Mouse (Mus musculus) monocyte, adult 2 months (primary cell): Measurements from ENCODE around the gene Srcin1.

Experiments
- DNase-seq, 2 experiments: peaks; one replicate each; pipeline ENCODE4 v3.0.0; 2022; ENCODE audit warnings: low spot score in 2 of 2, low read depth in 1 of 2

The Srcin1 gene

DNA sequence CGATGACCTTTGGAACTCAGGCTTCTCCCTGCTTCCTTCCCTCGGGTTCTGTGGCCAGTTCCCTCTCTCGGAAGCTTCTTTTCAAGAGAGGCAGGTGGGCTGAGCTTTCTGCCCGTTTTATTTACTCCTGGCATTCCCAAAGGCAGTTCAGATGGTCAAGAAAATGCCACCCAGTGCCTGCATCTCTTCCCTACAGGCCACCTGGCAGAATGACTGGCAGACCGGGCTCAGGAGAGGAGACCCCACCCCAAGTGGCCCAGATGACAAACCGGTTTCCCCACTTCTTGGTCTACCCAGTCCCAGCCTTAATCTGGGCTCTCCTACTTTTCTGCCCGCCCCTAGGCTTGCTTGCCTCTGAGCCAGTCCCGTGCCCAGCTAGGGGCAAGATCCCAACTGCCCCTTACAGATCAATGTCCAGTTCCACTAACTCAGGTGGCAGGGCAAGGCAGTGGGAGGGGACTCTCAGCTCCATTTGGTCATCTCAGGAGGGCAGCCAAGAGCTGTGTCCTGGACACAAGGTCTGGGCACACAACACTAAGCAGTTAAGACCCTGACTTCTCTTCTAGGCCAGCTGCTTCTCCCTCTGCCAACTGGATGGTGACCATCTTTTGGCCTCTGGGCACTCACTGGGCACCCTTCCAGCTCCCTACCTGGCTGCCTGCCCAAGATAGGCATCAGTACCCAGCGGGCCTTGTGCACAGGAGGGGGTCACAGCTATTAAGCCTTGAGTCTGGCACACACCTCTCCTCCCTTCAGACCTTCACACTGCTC, at the start of gene Srcin1:
Srcin1 (minus strand) TSS at position 51 of the 771 bp plus-strand sequence.
- DNase-seq = no peak

DNA sequence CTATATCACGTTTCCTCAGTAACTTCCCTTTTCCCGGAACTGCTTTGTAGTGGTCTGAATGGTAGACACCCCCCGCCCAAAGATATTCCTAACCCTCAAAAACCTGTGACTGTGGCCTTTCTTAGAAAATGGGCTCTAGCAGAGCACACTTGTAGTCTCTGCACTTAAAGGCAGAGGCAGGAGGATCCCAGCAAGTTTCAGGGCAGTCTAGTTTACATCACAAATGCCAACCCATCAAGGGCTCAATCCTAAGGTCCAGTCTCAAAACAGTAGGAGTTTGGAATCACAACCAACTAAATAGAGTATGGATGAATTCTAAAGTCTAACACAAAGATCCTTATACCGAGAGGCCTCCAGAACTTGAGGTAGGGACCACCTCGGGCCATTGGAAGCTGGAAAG, 49.6 kb upstream of the Srcin1 start:
- DNase-seq = no peak

DNA sequence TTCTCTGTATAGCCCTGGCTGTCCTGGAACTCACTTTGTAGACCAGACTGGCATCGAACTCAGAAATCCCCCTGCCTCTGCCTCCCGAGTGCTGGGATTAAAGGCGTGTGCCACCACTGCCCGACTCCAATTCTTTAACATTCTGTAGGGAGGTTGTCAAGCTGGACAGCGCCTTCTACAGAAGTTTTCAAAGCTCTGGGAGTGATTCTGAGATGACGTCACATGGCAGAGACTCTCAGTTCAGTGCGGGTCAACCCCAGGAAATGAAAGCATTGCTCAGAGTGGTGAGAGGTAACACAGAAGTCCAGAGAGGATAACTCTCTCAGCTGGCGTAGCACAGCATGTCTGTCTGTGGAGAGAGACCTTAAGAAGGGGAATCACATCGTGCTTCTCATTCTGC, 47.2 kb upstream of the Srcin1 start:
- no peak for DNase-seq

DNA sequence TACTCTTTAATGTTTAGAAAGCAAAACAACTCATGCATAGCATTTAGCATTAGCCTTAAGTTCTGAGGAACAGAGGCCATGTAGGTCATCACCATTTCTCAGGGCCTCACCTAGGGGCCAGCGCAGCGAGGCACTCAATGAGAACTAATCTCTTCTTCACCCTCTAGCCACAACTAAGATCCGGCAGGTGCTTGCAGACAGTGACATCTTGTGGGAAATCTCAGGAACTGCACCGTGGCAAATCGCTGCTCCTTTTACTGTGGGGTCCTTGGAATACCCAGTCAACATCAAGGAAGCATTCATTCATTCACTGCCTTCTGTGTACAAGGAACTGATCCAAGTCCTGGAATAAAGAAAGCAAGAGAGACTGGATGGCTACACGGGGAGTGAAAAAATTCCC, 46.5 kb upstream of the Srcin1 start:
- DNase-seq = peak in 1 of 2 experiments; percentile 38

DNA sequence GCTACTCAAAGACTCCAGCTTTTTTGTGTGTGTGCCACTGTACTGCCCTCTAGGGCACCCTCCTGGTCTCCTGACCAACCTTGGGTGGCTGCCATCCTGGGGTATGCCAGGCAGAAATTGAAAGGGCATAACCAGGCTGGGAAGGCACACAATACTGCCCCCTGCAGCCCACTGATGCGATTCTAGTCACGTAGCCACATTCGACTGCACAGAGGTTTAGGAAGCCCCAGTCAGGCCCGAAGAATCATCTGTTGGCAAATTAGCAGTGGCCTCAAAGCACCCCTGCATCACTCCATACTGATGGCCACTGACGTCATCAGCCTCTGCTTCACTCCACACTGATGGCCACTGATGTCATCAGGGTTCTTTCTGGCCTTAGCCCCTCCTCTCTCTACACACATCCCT, 43.4 kb upstream of the Srcin1 start:
- DNase-seq = no peak

DNA sequence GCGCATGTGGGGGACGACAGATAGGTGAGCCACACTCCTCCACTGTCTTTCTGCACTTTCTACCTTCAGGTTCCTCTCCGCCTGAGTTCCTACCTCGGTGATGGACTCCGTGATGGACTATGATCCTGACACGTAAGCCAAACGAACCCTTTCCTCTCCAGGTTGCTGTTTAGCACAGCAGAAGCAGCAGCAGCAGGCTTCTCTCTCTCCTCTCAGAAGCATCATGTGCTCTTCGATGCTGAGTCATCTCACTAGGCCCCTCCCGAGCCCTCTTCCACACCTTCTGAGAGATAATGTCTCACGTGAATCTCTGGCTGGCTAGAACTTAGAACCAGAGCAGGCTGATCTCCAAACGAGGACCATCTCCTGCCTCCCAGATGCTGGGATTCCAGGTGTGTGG, 42.4 kb upstream of the Srcin1 start:
- no peak for DNase-seq

DNA sequence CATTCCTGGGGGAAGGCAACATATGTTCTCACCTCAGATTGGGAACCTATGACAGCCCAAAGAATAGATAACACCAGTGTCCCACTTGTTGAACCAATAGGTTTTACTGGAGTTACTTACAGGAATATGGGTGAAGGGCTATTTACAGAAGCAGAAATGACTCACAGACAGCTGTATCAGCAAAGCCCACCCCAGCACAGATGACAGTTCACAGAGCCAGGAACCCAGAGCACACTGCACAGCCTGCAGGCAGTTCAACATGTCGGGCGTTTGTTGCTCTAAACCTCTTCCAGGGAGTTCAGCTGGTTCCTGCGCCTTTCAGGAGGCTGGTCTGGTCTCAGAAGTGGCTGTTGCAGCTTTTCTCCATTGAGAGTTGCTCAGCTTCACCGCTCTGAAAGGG, 39.3 kb upstream of the Srcin1 start:
- no peak for DNase-seq

DNA sequence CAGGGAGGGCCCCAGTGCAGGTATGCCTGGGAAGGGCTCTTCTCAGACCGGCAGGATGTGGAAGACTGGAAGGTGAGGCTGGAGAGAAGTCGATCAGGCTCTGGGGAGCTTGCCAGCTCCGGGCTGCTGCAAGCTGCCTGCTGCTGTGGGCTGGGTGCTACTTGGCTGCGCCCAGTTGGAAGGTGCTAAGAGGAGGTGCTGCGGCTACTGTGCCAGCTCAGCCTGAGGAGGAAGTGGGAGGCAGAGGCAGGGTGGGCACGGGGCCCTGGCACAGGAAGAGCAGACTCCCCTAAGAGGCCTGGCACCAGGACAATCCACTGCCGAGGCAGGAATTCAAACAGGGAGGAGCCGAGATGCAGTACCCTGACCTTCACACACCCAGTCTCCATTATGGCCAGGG, 35.1 kb upstream of the Srcin1 start:
- no peak for DNase-seq

DNA sequence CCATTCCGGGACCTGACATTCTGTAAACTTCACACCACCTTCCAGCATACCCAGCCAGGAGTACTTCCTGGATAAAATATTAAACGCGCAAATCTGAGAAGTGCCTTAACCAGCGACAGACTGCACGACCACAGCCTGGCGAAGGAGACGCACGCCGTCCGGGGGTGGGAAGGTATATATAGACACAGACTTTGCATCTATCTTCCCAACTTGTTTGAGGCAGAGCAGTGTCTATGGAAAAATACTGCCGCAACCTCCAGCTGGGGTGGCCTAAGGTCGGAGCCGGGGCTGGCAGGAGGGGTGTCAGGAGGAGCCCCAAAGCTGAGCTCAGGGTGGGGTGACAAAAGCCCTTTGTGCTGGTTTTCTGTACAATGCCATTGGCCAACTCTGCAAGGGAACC, 33.8 kb upstream of the Srcin1 start:
- DNase-seq = no peak

DNA sequence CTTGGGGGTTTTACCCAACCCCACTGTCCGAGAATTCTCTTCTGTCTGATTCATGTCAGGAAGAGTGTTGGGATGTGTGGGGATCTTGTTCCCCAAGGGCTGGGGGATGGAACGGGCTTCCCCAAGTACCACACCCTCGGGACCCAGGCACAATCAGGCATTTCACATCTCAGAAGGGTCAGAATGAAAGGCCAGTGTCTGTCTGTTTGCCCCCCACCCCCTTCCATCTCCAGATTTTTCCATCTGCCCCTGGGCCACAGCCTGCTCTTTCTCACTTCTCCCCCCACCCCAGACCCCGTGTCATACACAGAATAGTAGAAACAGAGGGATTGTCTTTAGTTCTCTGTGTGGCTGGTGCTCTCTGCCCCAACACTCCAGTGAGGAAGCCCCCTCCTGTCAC, 32.9 kb upstream of the Srcin1 start:
- no peak for DNase-seq

DNA sequence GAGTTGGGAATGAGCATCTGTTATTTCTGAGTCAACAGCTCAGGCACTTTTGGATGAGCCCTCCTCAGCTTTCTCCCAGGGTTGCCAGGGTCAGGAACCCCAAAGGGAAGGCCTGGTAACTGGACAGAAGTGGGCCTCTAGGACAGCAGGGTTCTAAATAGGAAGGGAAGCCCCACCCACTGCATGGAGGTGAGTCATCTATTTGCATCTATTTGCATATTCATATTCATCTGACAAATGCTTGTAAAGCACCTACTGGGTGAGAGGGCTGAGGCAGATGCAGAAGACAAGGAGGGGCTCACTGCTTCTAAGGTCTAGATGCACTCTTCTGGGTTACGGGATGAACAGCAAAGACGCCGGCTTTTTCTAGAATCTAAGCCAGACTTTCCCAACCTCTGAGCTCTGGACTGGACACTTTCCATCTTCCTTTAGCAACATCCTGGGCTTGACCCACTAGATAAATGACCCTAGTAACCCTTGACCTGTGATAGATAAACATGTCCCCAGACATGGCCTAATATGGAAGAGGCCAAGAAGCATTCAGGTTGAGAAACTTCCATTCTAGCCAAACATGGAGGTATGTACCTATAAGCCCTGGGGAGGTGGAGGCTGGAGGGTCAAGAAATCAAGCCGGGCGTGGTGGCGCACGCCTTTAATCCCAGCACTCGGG, 31.2 kb upstream of the Srcin1 start:
- DNase-seq = no peak

DNA sequence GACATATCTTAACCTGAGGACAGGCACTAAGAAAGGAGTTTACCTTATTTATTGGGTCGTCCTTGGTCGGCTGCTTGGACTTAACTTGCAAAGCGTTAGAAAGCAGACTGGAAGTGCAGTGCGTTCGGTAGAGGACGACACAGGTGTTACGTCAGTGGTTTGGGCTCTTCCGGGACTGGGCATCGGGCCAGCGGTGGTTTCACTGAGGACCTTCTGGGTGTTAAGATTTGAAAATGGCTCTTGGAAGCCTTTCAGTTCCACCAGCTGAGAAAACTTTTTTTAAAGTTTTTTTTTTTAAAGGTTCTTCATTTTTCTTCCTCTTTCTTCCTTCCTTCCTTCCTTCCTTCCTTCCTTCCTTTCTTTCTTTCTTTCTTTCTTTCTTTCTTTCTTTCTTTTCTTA, 27.9 kb upstream of the Srcin1 start:
- no peak for DNase-seq

DNA sequence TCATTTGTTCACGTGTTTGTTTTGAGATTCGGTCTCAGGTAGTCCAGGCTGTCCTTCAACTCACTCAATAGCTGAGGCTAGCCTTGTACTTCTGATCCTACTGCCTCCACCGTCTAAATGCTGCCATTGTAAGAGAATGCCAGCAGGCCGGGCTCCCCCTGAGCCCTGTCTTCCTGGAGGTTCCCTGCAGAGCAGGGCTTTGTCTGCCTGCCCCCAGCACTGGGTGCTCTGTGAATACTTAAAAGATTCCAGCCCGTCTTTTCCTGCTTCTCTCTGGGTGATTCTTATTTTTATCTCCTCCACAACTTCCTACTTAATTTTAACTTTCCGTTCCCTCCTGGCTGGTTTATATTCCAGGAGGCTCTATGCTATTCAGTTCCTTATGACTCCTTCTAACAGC, 26.2 kb upstream of the Srcin1 start:
- DNase-seq = no peak

DNA sequence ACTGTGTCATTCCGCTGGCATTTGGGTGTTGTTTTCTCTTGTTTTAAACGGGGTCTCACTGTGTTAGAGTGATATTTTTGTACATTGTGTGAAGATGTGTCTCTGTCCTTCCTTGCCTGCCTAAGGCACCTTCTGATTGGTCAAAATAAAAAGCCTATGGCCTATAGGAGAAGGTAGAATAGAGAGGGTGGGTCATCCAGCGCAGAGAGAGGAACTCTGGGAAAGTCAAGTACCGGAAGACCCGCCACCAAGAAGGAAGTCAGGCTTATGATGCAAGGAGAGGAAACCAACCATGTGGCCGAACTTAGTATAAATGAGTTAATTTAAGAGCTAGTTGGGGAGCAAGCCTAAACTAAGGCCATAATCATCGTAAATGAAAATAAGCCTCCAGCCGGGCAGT, 23.1 kb upstream of the Srcin1 start:
- DNase-seq = no peak

DNA sequence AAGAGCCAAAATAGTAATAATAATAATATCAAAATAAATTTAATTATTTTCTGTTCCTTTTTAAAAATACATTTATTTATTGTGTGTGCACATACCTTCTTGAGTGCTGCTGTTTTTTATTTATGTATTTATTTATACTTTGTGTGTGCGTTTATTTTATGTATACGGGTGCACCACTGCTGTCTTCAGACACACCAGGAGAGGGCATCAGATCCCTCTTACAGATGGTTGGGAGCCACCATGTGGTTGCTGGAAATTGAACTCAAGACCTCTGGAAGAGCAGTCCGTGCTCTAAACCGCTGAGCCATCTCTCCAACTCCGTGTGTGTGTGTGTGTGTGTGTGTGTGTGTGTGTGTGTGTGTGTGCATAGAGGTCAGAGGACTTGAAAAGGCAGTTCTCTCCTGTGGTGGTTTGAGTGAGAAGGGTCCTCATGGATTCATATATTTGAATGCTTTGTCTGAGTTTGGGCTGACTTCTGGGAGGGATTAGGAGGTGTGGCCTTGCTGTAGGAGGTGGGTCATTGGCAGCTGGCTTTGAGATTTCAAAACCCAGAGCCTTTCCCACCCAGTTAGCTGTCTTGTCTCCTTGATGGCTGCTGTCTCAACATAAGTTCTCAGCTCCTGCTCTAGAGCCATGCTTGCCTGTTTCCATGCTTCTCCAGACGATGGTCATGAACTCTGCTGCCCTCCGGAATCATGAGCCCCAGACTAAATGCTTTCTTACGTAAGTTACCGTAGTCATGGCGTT, 22.1 kb upstream of the Srcin1 start:
- DNase-seq = no peak

DNA sequence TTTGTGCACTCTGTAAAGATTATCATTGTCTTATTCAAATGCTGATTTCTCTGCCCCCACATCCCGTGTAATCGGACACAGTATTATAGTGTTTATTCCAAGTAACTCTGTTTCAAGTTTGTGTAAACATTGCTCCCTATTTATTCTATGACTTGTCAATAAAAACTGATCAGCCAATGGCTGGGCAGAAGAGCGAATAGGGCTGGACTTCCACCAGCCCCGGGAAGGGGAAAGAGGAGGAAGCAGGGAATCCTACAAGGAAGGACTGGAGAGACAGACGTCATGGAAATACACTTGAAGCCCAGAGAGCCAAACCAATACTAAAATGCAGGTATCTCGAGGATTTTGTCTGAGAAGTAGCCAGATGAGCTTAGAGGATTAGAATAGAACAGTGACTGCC, 18.1 kb upstream of the Srcin1 start:
- no peak for DNase-seq

DNA sequence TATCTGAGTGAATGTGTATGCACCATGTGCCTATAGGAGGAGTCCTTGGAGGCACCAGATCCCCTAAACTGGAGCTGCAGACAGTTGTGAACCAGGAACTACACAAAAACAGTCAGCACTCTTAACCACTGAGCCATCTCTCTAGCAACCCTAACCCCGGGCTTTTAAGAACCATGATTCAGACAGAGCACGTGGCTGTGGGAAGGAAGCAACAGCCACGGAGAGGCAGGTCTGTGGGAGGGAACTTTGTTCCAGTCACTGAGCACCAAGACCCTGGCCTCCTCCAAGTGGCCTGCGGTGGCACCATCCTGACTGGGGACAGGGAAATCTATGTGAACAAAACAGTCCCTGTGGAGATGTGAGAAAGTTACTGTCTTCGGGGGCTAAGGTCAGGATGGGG, 15.9 kb upstream of the Srcin1 start:
- DNase-seq = no peak

DNA sequence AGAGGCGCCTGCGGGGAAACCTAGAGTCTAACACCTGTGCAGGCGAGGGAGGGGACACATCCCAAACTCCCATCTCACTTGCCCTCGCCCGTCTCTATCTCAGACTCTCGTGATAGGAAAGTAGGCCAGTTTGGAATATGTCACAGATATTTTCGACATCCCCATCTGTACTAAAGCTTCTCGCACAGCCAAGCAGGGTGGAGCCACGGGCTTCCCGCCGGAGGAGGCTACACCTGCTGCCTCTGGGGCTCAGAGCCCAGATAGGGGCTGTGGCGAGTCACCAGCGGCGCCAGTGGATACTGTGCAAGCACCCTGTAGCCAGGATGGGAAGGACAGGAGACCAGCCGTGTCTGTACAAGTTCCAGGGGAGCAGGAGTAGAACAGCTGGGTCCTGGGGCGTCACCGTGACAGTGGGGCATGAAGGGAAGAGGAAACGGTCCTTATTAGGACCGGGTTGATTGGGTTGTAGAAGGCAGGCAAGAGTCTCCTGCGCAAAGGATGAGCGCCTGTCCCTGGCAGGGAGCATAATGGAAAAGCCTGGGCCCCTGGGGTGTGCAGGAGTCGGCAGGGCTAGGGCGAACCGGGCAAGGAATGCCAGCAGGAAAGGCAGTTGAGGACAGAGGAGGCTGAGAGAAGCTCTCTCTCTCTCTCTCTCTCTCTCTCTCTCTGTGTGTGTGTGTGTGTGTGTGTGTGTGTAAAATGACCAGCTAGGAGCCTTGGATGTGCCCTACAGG, 14.4 kb upstream of the Srcin1 start:
- DNase-seq = no peak

DNA sequence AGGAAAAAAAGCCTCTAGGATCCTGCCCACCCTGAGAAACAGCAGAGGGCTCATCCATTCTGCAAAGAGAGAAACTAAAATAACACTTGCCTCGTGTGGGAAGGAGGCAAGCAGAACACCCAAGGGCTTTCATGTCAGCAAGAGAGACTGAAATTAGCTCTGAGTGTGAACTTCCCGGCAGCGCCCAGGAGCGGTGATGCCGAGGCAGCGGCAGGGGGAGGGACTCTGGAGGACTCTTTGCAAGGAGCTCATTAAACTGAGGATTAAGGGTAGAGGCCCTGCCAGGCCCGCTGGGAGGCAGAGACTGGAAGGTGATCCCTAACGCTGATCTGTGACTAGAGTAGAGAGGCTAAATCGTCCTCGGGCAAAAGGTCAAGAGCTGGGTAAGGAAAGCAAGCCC, 13.2 kb upstream of the Srcin1 start:
- no peak for DNase-seq

DNA sequence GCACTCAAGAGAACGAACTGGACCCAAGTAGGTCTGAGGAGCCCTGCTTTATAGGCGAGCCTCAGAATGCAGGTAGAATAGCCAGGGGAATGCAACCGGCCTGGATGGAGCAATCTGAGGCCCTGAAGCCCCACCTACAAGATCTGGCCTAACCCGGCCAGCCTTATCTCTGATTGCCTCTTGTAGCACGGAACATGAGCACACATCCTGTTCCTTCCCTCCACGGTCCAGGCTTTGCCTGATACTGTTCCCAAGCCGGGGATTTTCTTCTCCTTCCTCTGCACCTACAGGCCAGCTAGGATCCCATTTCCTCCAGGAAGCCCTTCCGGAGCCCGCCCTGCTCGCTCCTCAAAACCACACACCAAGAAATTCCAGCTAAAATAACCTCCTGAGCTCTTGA, 9.9 kb upstream of the Srcin1 start:
- DNase-seq = no peak

DNA sequence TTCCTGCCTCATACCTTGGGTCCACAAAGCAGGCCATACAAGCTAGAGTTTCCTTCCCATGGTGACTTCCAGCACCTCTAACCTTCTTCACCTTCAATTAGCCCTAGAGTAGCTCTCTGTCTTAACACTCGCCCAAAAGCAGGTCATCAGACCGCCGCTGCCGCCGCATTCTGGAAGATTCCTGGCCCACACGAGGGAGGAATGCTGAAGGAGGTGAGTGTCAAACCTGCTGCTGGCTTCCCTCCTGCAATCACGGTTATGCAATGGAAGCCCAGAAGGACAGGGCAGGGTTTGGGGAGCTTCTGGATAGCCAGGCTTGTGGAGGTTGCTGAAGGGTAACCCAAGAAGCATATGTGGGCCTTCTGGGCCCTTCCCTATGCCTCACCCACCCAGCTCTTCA, 8.5 kb upstream of the Srcin1 start:
- no peak for DNase-seq
